Mouse (Mus musculus) lung, embryonic 16.5 days (tissue): ENCODE data around the gene Olfr1247. TPM values are rescaled to one million over a fixed set of nuclear protein-coding genes. Genes with fewer than 3 reads are reported as not detected.
"Not testable (repeated sequence)": the region's sequence is repeated elsewhere in the genome, so short reads cannot be mapped to it uniquely, and the experiment has no call there.

Experiments
- ATAC-seq: fragments of 200-750 bp; cut with Nextera tagmentation; 2 replicates; pipeline ENCODE4 v1.8.0; 2017; ENCODE audit warnings: low read depth, mild to moderate bottlenecking, moderate library complexity
- H3K27ac ChIP-seq: fragments of 300-500 bp; sonication (generic); 2 replicates; pipeline ENCODE4 v1.5.1; 2014; ENCODE audit warnings: mild to moderate bottlenecking, control low read depth, low read length
- H3K27me3 ChIP-seq: fragments of 300-500 bp; sonication (generic); 2 replicates; pipeline ENCODE4 v1.6.1; 2014; ENCODE audit warnings: low read depth, low read length, mixed read lengths; ENCODE audit not compliant: control insufficient read depth, insufficient read depth
- H3K36me3 ChIP-seq: fragments of 300-500 bp; sonication (generic); 2 replicates; pipeline ENCODE4 v1.6.1; 2014; ENCODE audit warnings: low read length; ENCODE audit not compliant: control insufficient read depth, insufficient read depth
- H3K4me1 ChIP-seq: fragments of 300-500 bp; sonication (generic); replicated peaks from 2 replicates; pipeline ENCODE4 v1.6.1; 2014; ENCODE audit warnings: low read length, mixed read lengths; ENCODE audit not compliant: control insufficient read depth, insufficient read depth
- H3K4me2 ChIP-seq: fragments of 300-500 bp; sonication (generic); 2 replicates; pipeline ENCODE4 v1.6.1; 2014; ENCODE audit warnings: low read depth, low read length, control low read depth
- H3K4me3 ChIP-seq: fragments of 300-500 bp; sonication (generic); 2 replicates; pipeline ENCODE4 v1.5.1; 2014; ENCODE audit warnings: mild to moderate bottlenecking, low read length, control low read depth
- H3K9ac ChIP-seq: fragments of 300-500 bp; sonication (generic); 2 replicates; pipeline ENCODE4 v1.6.1; 2014; ENCODE audit warnings: low read length, control low read depth
- H3K9me3 ChIP-seq: fragments of 300-500 bp; sonication (generic); 2 replicates; pipeline ENCODE4 v1.6.1; 2016; ENCODE audit warnings: low read length; ENCODE audit not compliant: control insufficient read depth
- WGBS: fragments of 180-500 bp; shearing (Covaris S2); extraction: QIAGEN DNeasy Blood & Tissue Kit; methylation state at CpG from one replicate; pipeline ENCODE4 v1.1.7; 2014; 5-methylcytosine and 5-hydroxymethylcytosine counted together
- polyA plus RNA-seq: library from polyadenylated mRNA; unstranded; fragments of >200 nt; fragmentation: Nextera tagmentation; extraction: Ambion mirVana; gene quantifications from 2 replicates; pipeline ENCODE4 v1.2.1, GENCODE M21; 2015

Gene Olfr1247
- not detected in 2 replicates for polyA plus RNA-seq

DNA sequence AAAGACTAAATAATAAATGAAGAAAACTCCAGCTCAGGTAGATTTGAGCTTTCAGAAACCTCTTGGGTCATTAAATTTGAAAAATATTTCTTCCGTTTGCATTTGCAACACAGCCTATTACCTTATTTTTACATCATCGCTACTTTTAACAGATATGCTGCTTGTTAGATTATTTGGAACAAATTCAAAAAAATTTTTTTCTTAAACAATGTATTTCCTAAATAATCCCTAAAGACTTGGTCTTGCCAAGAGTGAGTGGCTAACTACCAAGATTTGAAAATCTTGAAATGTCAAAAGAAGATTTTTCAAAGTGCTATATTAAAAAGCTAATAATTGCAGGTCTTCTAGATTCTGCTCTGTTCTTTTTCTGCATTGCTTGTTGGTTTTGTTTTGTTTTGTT lies at the start of gene Olfr1247:
Gene Olfr1247, minus strand, starts transcription at position 101 of the 400 bp plus-strand sequence.
- Histone ChIP-seq H3K9me3 (no peaks in the 10 kb centered on the region), H3K4me1 (no peaks in the 10 kb centered on the region), H3K4me2 (no peak within 1 kb of the TSS), H3K36me3 (no peaks in the 10 kb centered on the region), H3K27me3 (no peaks in the 10 kb centered on the region), H3K9ac (no peak within 1 kb of the TSS), H3K4me3 (no peak within 1 kb of the TSS), H3K27ac (no peak within 1 kb of the TSS)
- WGBS: 87% methylated on average over 2 of the region's 2 CpGs
- ATAC-seq: no peak

DNA sequence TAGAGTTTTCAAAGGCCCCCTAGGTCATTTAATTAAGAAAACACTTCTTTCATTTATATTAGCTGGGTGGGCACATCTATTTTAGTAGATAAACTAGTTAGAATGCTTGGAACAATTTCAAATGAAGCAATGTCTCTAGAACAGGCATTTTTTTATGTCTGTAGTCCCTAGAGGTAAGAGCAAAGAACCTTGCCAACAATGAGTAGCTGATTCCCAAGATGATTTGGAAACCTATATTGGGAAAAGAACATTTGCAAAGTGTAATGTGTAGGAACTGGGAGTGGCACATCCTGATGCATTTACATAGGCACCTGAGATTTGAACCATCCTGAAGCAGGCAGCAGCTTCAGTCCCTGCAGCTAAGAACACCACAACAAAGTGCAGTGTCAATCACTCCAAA lies 47.4 kb upstream of the Olfr1247 start, which contains the start of gene Olfr1250:
Gene Olfr1250, minus strand, starts transcription at position 101 of the 400 bp plus-strand sequence.
- ATAC-seq: no peak

DNA sequence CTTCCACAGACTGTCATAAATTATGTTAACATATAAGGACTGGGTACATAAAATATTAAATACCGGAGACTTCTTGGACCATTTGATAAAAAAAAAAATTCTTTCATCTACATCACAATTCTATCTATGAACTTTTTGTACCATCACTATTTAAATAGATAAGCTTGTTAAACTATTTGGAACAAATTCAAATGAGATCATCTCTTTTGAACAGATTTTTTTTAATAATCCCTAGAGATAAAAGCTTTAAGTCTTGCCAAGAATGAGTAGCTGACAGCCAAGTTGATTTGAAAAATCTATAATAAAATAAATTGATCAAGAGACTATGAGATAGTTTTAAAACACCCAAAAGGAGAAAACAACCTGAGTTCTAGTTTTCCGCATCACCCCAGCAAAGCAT lies 21.0 kb upstream of the Olfr1247 start, which contains the start of gene Olfr1249:
Gene Olfr1249, minus strand, starts transcription at position 101 of the 400 bp plus-strand sequence.
- no peak within 1 kb of the TSS for H3K27ac ChIP-seq
- ATAC-seq: no peak
- no peak within 1 kb of the TSS for H3K4me3 ChIP-seq
- no peak within 1 kb of the TSS for H3K9ac ChIP-seq
- whole genome bisulfite sequencing: 85% methylated on average over 2 of the region's 2 CpGs
- no peaks in the 10 kb centered on the region for H3K4me1 ChIP-seq
- H3K9me3 ChIP-seq: no peaks in the 10 kb centered on the region
- H3K4me2 ChIP-seq: no peak within 1 kb of the TSS
- no peaks in the 10 kb centered on the region for H3K36me3 ChIP-seq
- H3K27me3 ChIP-seq: no peaks in the 10 kb centered on the region

More for the DNA sequence above, 47.4 kb upstream of the Olfr1247 start, which contains the start of gene Olfr1250:
- Histone ChIP-seq H3K4me1 (no peaks in the 10 kb centered on the region), H3K36me3 (no peaks in the 10 kb centered on the region), H3K27me3 (no peaks in the 10 kb centered on the region), H3K4me2 (no peak within 1 kb of the TSS), H3K27ac (no peak within 1 kb of the TSS), H3K9ac (no peak within 1 kb of the TSS), H3K9me3 (no peaks in the 10 kb centered on the region), H3K4me3 (no peak within 1 kb of the TSS)

DNA sequence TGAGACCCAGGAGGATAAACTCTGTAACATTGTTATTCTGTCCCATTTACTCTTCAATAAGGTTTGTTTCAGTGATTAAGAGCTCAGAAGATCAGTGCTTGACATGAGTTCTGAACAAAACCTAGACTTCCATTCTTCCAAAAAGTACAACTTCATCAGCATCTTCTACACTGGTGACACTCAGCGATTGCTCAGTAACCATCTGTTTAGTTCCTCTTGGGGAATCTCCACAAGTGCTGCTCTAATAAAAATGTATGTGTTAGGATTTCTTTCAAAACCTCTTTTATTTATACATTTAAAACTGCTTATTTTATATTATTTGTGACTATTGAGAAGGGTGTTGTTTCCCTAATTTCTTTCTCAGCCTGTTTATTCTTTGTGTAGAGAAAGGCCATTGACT lies 4.2 kb upstream of the Olfr1247 start, which contains the start of gene Olfr1248:
Gene Olfr1248, minus strand, starts transcription at position 101 of the 400 bp plus-strand sequence.
- not testable (repeated sequence) for H3K36me3 ChIP-seq, H3K27me3 ChIP-seq, H3K27ac ChIP-seq, H3K4me1 ChIP-seq, ATAC-seq, H3K4me2 ChIP-seq, H3K9ac ChIP-seq, H3K9me3 ChIP-seq, H3K4me3 ChIP-seq
- WGBS: 95% methylated on average over 1 of the region's 1 CpGs

DNA sequence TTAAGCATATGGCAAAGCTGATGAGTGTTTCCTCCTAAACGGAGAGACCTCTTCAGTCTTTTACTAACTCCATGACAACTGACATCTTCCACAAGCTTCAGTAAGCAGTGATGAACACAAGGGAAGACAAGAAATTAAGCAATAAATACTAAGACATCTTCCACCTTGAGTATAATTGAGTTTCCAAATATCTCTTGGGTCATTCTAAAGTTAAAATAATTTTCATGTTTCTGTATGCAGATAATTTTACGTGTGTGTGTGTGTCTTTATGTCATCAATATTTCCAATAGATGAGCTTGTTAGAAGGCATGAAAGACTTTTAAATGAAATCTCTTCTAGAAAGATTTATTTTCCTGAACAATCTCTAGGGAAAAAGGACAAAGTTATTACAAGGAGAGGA lies 20.9 kb downstream of the Olfr1247 start, which contains the start of gene Olfr1246:
Gene Olfr1246, minus strand, starts transcription at position 101 of the 400 bp plus-strand sequence.
- Histone ChIP-seq H3K9me3 (no peaks in the 10 kb centered on the region), H3K27ac (no peak within 1 kb of the TSS), H3K4me2 (no peak within 1 kb of the TSS), H3K4me1 (no peaks in the 10 kb centered on the region), H3K4me3 (no peak within 1 kb of the TSS), H3K27me3 (no peaks in the 10 kb centered on the region), H3K9ac (no peak within 1 kb of the TSS), H3K36me3 (no peaks in the 10 kb centered on the region)
- ATAC-seq: no peak
- WGBS: 62% methylated on average over 2 of the region's 2 CpGs

DNA sequence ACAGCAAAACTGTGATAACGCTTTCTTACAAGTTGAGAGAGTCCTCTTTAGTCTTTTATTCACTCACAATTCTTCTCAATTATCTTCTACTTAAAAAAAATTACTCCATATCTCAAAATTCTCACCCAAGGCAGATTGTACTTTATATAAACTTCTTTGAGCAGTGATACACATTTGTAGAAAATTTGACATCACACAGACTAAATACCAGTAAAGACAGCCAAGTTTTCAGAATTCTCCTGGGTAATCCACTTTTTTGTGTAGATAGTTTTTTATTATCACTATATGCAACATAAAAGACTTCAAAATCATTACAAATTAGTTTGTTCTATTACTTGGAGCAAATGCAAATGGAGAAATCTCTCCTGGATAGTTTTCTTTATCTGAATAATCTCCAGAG lies 35.6 kb downstream of the Olfr1247 start, which contains the start of gene Olfr1245:
Gene Olfr1245, minus strand, starts transcription at position 101 of the 400 bp plus-strand sequence.
- 83% methylated on average over 1 of the region's 1 CpGs for WGBS
- H3K9ac ChIP-seq: no peak within 1 kb of the TSS
- H3K36me3 ChIP-seq: no peaks in the 10 kb centered on the region
- ATAC-seq: no peak
- H3K4me1 ChIP-seq: no peaks in the 10 kb centered on the region
- H3K27me3 ChIP-seq: no peaks in the 10 kb centered on the region
- H3K27ac ChIP-seq: no peak within 1 kb of the TSS
- no peak within 1 kb of the TSS for H3K4me3 ChIP-seq
- H3K9me3 ChIP-seq: no peaks in the 10 kb centered on the region
- no peak within 1 kb of the TSS for H3K4me2 ChIP-seq

DNA sequence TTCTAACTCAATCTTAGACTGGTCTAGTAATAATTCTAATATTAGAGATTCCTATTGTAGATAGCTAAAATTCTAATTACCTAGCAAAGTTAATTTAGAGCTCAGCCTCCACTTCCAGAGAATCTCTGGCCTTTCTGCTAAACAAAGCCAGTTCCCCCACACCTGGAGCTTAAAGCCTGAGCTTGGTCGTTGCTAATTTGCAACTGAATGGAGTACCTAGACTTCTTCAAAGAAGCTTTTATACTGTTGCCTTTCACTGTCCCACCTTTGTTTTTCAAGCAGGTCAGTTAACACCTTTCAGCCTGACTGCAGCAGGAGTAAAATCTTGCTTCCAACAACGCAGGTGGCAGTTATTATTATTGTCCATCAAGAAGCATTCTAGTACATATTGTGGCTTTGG lies 51.2 kb downstream of the Olfr1247 start:
- not testable (repeated sequence) for ATAC-seq, H3K36me3 ChIP-seq, H3K4me2 ChIP-seq, H3K27me3 ChIP-seq, H3K9me3 ChIP-seq, H3K4me1 ChIP-seq, H3K9ac ChIP-seq, H3K4me3 ChIP-seq, H3K27ac ChIP-seq
- 55% methylated on average over 2 of the region's 2 CpGs for WGBS

Other genes with a start within 250 kb of the Olfr1247 start
- not detected in 2 replicates for gene Olfr1234, start 249.3 kb downstream of the Olfr1247 start, polyA plus RNA-seq
- not detected in 2 replicates for gene Olfr1238, start 204.5 kb downstream of the Olfr1247 start, polyA plus RNA-seq
- not detected in 2 replicates for gene Olfr1239, start 193.7 kb downstream of the Olfr1247 start, polyA plus RNA-seq
- gene Olfr1240, start 171.1 kb downstream of the Olfr1247 start, polyA plus RNA-seq: not detected in 2 replicates
- not detected in 2 replicates for gene Olfr1241, start 127.0 kb downstream of the Olfr1247 start, polyA plus RNA-seq
- not detected in 2 replicates for gene Olfr1242, start 115.8 kb downstream of the Olfr1247 start, polyA plus RNA-seq
- not detected in 2 replicates for gene Olfr1243, start 82.6 kb downstream of the Olfr1247 start, polyA plus RNA-seq
- not detected in 2 replicates for gene Olfr1245, start 35.7 kb downstream of the Olfr1247 start, polyA plus RNA-seq
- not detected in 2 replicates for gene Olfr1246, start 21.0 kb downstream of the Olfr1247 start, polyA plus RNA-seq
- not detected in 2 replicates for gene Olfr1248, start 4.1 kb upstream of the Olfr1247 start, polyA plus RNA-seq
- not detected in 2 replicates for gene Olfr1249, start 20.9 kb upstream of the Olfr1247 start, polyA plus RNA-seq
- not detected in 2 replicates for gene Olfr1250, start 47.3 kb upstream of the Olfr1247 start, polyA plus RNA-seq
- gene Olfr1251, start 57.8 kb upstream of the Olfr1247 start, polyA plus RNA-seq: not detected in 2 replicates
- not detected in 2 replicates for gene Olfr1252, start 110.9 kb upstream of the Olfr1247 start, polyA plus RNA-seq
- not detected in 2 replicates for gene Olfr1253, start 143.0 kb upstream of the Olfr1247 start, polyA plus RNA-seq
- not detected in 2 replicates for gene Olfr1254, start 179.5 kb upstream of the Olfr1247 start, polyA plus RNA-seq
- not detected in 2 replicates for gene Olfr1255, start 197.9 kb upstream of the Olfr1247 start, polyA plus RNA-seq
- gene Olfr1256, start 227.4 kb upstream of the Olfr1247 start, polyA plus RNA-seq: not detected in 2 replicates
- gene Olfr48, start 234.1 kb upstream of the Olfr1247 start, polyA plus RNA-seq: not detected in 2 replicates